Mouse (Mus musculus) spleen, postnatal 14 days (tissue): ENCODE measurements around the gene Glt28d2.

Source experiments
- DNase-seq, 2 experiments: peaks; one replicate each; pipeline ENCODE4 v3.0.0; 2021 to 2022; ENCODE audit warnings: low spot score in 2 of 2

Gene Glt28d2

DNA sequence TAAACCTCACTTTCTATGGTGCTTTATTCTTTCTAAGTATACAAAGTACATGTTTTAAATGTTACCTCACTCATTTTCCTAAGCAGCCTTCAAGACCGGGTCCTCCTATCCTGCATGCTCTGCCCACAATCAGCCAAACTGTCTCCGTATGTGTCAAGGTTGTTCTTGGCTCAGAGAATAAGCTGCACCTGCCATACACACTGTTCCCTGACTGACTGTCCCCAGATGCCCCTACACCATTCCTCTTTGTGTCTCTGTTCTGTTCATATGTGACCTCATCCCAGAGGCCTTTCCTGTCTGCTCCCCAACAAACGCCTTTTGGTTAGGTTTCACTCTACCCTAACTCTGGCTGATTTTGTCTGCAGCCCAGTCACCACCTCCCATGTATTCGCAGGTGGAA is 60.0 kb downstream of the Glt28d2 start:
- DNase-seq = no peak

DNA sequence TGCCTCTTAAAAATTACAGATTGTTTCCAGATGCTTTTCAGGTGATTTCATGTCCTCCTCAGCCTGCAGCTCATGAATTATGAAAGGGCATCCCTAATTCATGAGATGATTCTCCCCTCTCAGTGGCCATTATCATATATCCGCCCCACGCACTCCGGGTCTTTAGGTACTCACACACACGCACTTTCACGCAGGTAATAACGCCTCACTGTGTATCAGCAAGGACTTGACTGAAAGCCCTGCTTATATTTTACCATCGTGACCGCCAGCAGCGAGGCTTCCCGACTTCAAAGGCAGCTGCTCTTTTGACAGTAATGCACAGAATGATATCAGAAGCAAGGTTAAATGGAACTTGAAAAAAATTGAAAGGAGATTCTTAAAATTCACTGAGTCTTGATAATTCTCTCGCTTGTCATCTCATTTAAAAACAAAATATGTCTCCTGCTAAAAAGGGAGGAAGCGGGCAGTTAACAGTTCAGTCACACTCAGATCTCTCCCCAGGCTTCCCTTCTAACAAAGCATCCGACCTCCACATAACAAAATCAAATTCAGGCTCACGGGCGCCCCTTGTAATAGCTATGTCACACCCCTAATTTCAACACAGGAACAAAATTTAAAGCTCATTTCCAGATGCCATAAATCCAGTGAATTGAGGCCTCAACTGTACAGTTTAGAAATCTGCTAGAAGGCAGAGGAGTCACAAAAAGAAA is 66.3 kb downstream of the Glt28d2 start:
- no peak for DNase-seq
